21 mouse cellular contexts compared by ENCODE assay signal in the genomic region with DNA sequence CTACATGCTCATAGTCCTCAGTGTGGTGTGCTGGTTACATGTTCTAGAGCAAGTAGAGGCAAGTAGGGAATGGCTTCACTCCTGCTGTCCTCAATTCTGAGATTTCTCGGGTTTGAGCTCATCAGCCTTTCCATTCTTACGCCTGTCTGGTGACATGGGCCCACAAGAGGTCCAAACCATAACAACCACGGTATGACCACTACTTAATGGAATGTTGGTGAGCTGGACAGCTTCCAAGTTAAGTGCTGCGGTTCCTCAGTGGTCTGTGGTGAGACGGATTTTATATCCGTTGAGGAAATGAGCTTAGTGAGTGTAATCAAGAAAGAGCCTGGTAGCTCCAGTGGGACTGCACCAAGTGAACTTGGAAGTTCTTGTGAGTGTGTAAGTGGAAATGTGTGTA.
A peak's percentile ranks its signal among the peaks of the same experiment; 100 is the strongest.
DNase-seq lines count a peak whose midpoint lies in the region; ATAC-seq and TF ChIP-seq lines count a peak whose summit lies in the region.
"Had no signal": no experiment of that assay in that cellular context is flagged by ENCODE, and none has a peak within 500 bp of the region (broad histone marks: within the 10 kb centered on the region; RNA-seq: fewer than 3 reads in every experiment).

No protein-coding gene starts in this region.

- H3K9ac ChIP-seq in limb, embryonic 13.5 days: no peak overlapping the region
- no peak overlapping the region for H3K9ac ChIP-seq in limb, embryonic 14.5 days (ENCODE audit: low read depth, low read length, severe bottlenecking)
- H3K9ac ChIP-seq: embryonic facial prominence, embryonic 13.5 days; forebrain, postnatal 0 days; heart, embryonic 13.5 days; hindbrain, embryonic 15.5 days had no signal

- H3K4me1 ChIP-seq in limb, embryonic 13.5 days: no peaks in the 10 kb centered on the region
- H3K4me1 ChIP-seq in limb, embryonic 10.5 days: no peaks in the 10 kb centered on the region
- no peaks in the 10 kb centered on the region for H3K4me1 ChIP-seq in limb, embryonic 14.5 days (ENCODE audit: control insufficient read depth, insufficient read depth, low read length)
- H3K4me1 ChIP-seq: embryonic facial prominence, embryonic 13.5 days; heart, embryonic 13.5 days; hindbrain, embryonic 15.5 days had no signal

- ATAC-seq in limb, embryonic 13.5 days (ENCODE audit: low FRiP score, low read depth): 0 out of 2 replicates have a peak, but pooled peaks have one; percentile 11
- no peak for ATAC-seq in limb, embryonic 14.5 days (ENCODE audit: low FRiP score, low read depth)
- ATAC-seq: forebrain, postnatal 0 days; intestine, embryonic 16.5 days had no signal

- H3K4me2 ChIP-seq in limb, embryonic 13.5 days (replicated peaks): no peak overlapping the region
- H3K4me2 ChIP-seq in limb, embryonic 14.5 days (replicated peaks; ENCODE audit: low read depth, low read length, severe bottlenecking): no peak overlapping the region
- H3K4me2 ChIP-seq: embryonic facial prominence, embryonic 13.5 days; heart, embryonic 13.5 days; hindbrain, embryonic 15.5 days had no signal

- H3K4me3 ChIP-seq in limb, embryonic 13.5 days: no peak overlapping the region
- H3K4me3 ChIP-seq in limb, embryonic 10.5 days: no peak overlapping the region
- no peak overlapping the region for H3K4me3 ChIP-seq in limb, embryonic 14.5 days (replicated peaks; ENCODE audit: low read length)
- H3K4me3 ChIP-seq: embryonic facial prominence, embryonic 13.5 days; erythroblast, embryonic 14.5 days; gastrocnemius, adult 2 months; heart, embryonic 13.5 days; hindbrain, embryonic 15.5 days had no signal

- H3K27me3 ChIP-seq in limb, embryonic 13.5 days: no peaks in the 10 kb centered on the region
- H3K27me3 ChIP-seq in limb, embryonic 10.5 days (ENCODE audit: low read depth, poor library complexity, severe bottlenecking): no peaks in the 10 kb centered on the region
- no peaks in the 10 kb centered on the region for H3K27me3 ChIP-seq in limb, embryonic 14.5 days (ENCODE audit: control insufficient read depth, insufficient read depth, low read length)
- H3K27me3 ChIP-seq: embryonic facial prominence, embryonic 13.5 days; heart, embryonic 13.5 days; hindbrain, embryonic 15.5 days had no signal

- no peak overlapping the region for H3K27ac ChIP-seq in limb, embryonic 13.5 days
- no peak overlapping the region for H3K27ac ChIP-seq in limb, embryonic 10.5 days
- no peak overlapping the region for H3K27ac ChIP-seq in limb, embryonic 14.5 days (replicated peaks; ENCODE audit: low read depth, low read length)
- H3K27ac ChIP-seq: embryonic facial prominence, embryonic 13.5 days; gastrocnemius, adult 2 months; heart, embryonic 13.5 days; hindbrain, embryonic 15.5 days had no signal

- H3K36me3 ChIP-seq in limb, embryonic 13.5 days: no peaks in the 10 kb centered on the region
- no peaks in the 10 kb centered on the region for H3K36me3 ChIP-seq in limb, embryonic 10.5 days
- H3K36me3 ChIP-seq in limb, embryonic 14.5 days (ENCODE audit: control insufficient read depth, insufficient read depth, low read length): no peaks in the 10 kb centered on the region
- H3K36me3 ChIP-seq: embryonic facial prominence, embryonic 13.5 days; heart, embryonic 13.5 days; hindbrain, embryonic 15.5 days had no signal

- no peak for TF ChIP-seq POLR2A in limb, embryonic 14.5 days (IDR thresholded peaks at IDR 0.05; ENCODE audit: borderline replicate concordance, extremely low read depth, insufficient read depth, insufficient read length)

- no peak for DNase-seq in limb, embryonic 10.5 days (ENCODE audit: low spot score)
- DNase-seq in 3T3-L1 (ENCODE audit: low read depth, low spot score): peak; percentile 35
- DNase-seq in NIH3T3 (ENCODE audit: low read depth): peak; percentile 57
- DNase-seq in limb, embryonic 14.5 days (ENCODE audit: low spot score): peak; percentile 6
- DNase-seq in yolk sac, embryonic 10.5 days (ENCODE audit: low spot score): no peak
- no peak for DNase-seq in c-Kit-positive CD71-positive TER-119-positive erythroid progenitor cells, embryonic 14.5 days (ENCODE audit: low spot score)
- DNase-seq: adrenal gland, adult 8-10 months; adrenal gland, postnatal 36 days; cerebellum, adult 11 months; cerebellum, adult 9-10 months; cerebellum, postnatal 25 days; forebrain, postnatal 0 days; gastrocnemius, adult 2 months; gastrocnemius, postnatal 25 days; heart, postnatal 36 days had no signal

- peaks cover 8% of the 10 kb centered on the region; the same call in 1 of the 2 replicates for H3K9me3 ChIP-seq in limb, embryonic 13.5 days
- H3K9me3 ChIP-seq in limb, embryonic 10.5 days (replicated peaks): no peaks in the 10 kb centered on the region
- no peaks in the 10 kb centered on the region for H3K9me3 ChIP-seq in limb, embryonic 14.5 days (ENCODE audit: control insufficient read depth, low read length)
- H3K9me3 ChIP-seq: embryonic facial prominence, embryonic 13.5 days; heart, embryonic 13.5 days; hindbrain, embryonic 15.5 days had no signal

- 56% methylated on average over 6 of the region's 6 CpGs for WGBS in limb, embryonic 13.5 days
- 89% methylated on average over 6 of the region's 6 CpGs for whole genome bisulfite sequencing in limb, embryonic 10.5 days
- WGBS in limb, embryonic 14.5 days: 51% methylated on average over 6 of the region's 6 CpGs

Comparison
In these comparisons a context has a peak if more than half of its experiments do, and no peak if none do; other contexts are left out.
1. DNase-seq: peak in 3T3-L1 (single experiment), NIH3T3 (single experiment) and limb, embryonic 14.5 days (single experiment); none in limb, embryonic 10.5 days (single experiment), yolk sac, embryonic 10.5 days (single experiment) and c-Kit-positive CD71-positive TER-119-positive erythroid progenitor cells, embryonic 14.5 days (single experiment).